Mouse (Mus musculus) thymus, postnatal 25 days (tissue): ENCODE measurements around the gene Mark4.

ENCODE experiments used
- DNase-seq: peaks from one replicate; pipeline ENCODE4 v3.0.0; 2022

Gene Mark4

GRCm38 (mm10) chr7:19432475-19432874 is 26.1 kb downstream of the Mark4 start:
- DNase-seq = peak; percentile 16

- no peak for DNase-seq
Measured at GRCm38 (mm10) chr7:19430402-19430801, 28.2 kb downstream of the Mark4 start.

GRCm38 (mm10) chr7:19429726-19430125 is 28.9 kb downstream of the Mark4 start:
- no peak for DNase-seq

GRCm38 (mm10) chr7:19427999-19428650 is 30.5 kb downstream of the Mark4 start:
- no peak for DNase-seq

GRCm38 (mm10) chr7:19426888-19427287 is 31.7 kb downstream of the Mark4 start:
- DNase-seq = no peak

GRCm38 (mm10) chr7:19426349-19426748 is 32.3 kb downstream of the Mark4 start:
- DNase-seq = no peak

- DNase-seq = no peak
Measured at GRCm38 (mm10) chr7:19424051-19424450, 34.6 kb downstream of the Mark4 start.

GRCm38 (mm10) chr7:19423083-19423482 is 35.5 kb downstream of the Mark4 start:
- DNase-seq = no peak

- peak; percentile 87 for DNase-seq
Measured at GRCm38 (mm10) chr7:19420821-19421636, 37.6 kb downstream of the Mark4 start.

GRCm38 (mm10) chr7:19420121-19420520 is 38.5 kb downstream of the Mark4 start:
- DNase-seq = peak; percentile 23

- no peak for DNase-seq
Measured at GRCm38 (mm10) chr7:19416590-19416989, 42.0 kb downstream of the Mark4 start.

- DNase-seq = no peak
Measured at GRCm38 (mm10) chr7:19413525-19413924, 45.1 kb downstream of the Mark4 start.

GRCm38 (mm10) chr7:19411783-19412182 is 46.8 kb downstream of the Mark4 start:
- DNase-seq = no peak

- DNase-seq = no peak
Measured at GRCm38 (mm10) chr7:19410766-19411344, 47.8 kb downstream of the Mark4 start.

- no peak for DNase-seq
Measured at GRCm38 (mm10) chr7:19409753-19410152, 48.9 kb downstream of the Mark4 start.

- peak; percentile 85 for DNase-seq
Measured at GRCm38 (mm10) chr7:19405417-19405816, 53.2 kb downstream of the Mark4 start.

GRCm38 (mm10) chr7:19404476-19404875 is 54.1 kb downstream of the Mark4 start, which contains the start of gene Ckm:
Gene Ckm, plus strand, starts transcription at chr7:19404776.
- DNase-seq = no peak

GRCm38 (mm10) chr7:19403731-19404296 is 54.8 kb downstream of the Mark4 start, which contains the start of gene Klc3:
Gene Klc3, minus strand, starts transcription at chr7:19404104.
- DNase-seq = peak; percentile 92

GRCm38 (mm10) chr7:19402535-19403112 is 56.0 kb downstream of the Mark4 start:
- DNase-seq = no peak

- DNase-seq = no peak
Measured at GRCm38 (mm10) chr7:19400946-19401345, 57.7 kb downstream of the Mark4 start.

GRCm38 (mm10) chr7:19399496-19400280 is 58.9 kb downstream of the Mark4 start:
- DNase-seq = peak; percentile 75

GRCm38 (mm10) chr7:19394484-19394883 is 64.1 kb downstream of the Mark4 start:
- DNase-seq = no peak
